Mouse (Mus musculus): ENCODE results near the gene Actl6b. TPM values are rescaled to one million over a fixed set of nuclear protein-coding genes. Genes with fewer than 3 reads are reported as not detected.
"Not testable (repeated sequence)": the region's sequence is repeated elsewhere in the genome, so short reads cannot be mapped to it uniquely, and the experiment has no call there.

Gene Actl6b
- total RNA-seq, 2 experiments from 2014 or later: 8.1 TPM

DNA sequence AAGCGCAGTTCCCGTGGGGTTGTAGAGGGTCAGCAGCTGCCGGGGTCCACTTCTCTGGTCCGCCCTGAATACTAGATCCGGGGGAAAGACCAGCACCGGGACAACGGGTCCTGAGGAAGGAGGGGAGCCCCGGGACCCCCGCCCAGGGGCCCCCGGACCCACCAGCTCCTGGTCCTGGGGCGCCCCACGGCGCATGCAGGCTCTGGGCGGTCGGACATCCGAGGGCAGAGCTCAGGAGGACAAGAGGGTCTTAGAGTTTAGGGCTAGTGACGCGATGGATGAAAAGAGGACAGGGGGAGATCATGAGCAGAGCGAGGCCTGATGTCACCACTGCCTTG lies 46.9 kb downstream of the Actl6b start:
- DNase-seq (ENCODE audit: low spot score in 2 of 2): no peak

- DNase-seq (ENCODE audit: low spot score in 2 of 2): peak; percentile 79 to 94
Observed at GRCm38 (mm10) chr5:137600619-137601364, 47.5 kb downstream of the Actl6b start, which contains the start of gene Mospd3. TSS of gene Mospd3 (minus strand) at chr5:137601058.

DNA sequence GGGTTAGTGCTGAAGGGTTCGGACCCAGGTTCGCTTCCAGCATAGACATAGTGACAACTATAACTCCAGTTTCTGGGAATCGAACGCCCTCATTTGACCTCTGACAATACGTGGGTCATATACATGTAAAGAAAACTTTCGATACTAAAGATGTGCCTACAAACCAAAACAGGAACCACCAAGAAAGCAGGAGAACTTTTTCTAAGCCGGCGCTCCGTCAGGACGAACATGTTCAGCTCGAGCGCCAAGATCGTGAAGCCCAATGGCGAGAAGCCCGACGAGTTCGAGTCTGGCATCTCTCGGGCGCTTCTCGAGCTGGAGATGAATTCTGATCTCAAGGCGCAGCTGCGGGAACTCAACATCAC lies 48.0 kb downstream of the Actl6b start:
- no peak for DNase-seq (ENCODE audit: low spot score in 2 of 2)

- no peak for DNase-seq (ENCODE audit: low spot score in 2 of 2)
Observed at GRCm38 (mm10) chr5:137607860-137608653, 54.7 kb downstream of the Actl6b start.

DNA sequence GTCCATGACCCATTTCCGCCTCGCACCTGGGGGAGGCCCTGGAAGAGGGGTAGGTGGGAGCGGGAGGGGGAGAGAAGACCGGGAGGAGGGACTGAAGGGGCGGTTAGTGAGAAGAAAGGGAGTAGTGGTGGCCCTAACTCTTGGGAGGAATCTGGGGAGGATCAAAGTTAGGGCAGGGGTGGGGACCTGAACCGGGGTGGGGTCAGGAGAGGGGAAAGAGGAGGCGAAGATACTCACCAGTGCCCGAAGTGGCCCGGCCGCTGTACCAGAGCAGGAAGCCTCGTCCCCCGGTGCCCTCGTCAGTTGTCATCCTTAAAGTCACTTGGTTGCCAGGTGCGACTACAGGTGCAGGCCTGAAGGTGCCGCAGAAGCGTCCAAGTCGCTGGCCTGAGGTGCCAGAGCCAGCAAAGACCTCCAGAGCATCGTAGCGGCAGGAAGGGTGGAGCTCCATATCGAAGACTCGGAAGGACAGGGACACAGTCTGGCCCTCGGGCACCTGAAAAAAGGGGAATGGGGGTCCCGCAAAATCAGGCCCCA lies 55.4 kb downstream of the Actl6b start:
- no peak for DNase-seq (ENCODE audit: low spot score in 2 of 2)

DNA sequence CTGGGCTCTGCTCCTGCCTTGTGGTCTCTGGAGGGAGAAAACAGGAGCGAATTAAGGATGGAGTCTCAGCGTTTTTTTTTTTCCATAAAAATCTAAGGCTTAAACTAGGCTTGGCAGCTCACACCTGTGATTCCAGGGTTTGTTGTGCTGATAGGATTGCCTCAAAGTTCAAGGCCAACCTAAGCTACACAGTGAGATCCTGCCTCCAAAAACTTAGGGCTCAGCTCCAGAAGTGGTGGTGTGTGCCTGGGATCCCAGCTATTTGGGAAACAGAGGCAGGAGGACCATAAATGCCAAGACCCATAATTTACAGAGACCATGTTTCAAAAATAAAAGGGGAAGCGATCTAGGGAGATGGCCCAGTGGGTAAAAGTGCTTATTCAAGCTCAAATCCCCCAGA lies 56.0 kb downstream of the Actl6b start:
- no peak for DNase-seq (ENCODE audit: low spot score in 2 of 2)

DNA sequence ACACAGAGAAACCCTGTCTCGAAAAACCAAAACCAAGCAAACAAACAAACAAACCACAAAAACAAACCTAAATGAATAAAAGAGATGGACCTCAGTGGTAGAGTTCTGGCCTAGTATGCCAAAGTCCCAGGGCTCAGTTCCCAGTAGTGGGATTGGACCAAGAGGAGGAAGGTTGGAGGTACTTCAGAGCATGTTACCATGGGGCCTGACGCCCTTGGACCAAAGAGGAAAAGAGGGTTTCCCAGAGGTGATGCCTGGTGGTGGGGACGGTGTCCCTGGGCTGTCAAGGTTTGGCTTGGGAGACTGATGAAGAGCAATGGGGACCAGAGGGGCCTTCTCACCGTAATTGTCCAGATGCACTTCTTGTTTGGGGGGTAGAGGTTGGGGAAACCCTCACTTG lies 56.7 kb downstream of the Actl6b start:
- DNase-seq (ENCODE audit: low spot score in 2 of 2): no peak

GRCm38 (mm10) chr5:137610548-137611244 lies 57.4 kb downstream of the Actl6b start:
- DNase-seq (ENCODE audit: low spot score in 2 of 2): peak in 1 of 2 experiments; percentile 66

DNA sequence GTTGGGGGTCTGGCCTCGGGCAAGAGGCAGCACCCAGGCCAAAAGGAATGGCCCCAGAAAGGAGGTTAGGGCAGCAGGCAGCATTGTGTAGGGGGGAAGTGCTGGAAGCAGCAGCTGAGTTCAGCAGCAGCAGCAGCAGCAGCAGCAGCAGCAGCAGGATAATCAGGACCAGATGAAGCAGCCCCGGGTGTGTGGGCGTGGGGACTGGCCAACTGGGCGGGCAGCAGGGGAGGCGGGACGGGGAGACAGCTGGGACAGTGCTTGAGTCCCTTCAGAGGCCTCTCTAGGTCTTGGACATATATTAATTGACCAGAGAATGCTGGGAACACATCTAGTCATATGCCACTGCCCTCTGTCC lies 57.9 kb downstream of the Actl6b start:
- peak in 1 of 2 experiments; percentile 65 for DNase-seq (ENCODE audit: low spot score in 2 of 2)

DNA sequence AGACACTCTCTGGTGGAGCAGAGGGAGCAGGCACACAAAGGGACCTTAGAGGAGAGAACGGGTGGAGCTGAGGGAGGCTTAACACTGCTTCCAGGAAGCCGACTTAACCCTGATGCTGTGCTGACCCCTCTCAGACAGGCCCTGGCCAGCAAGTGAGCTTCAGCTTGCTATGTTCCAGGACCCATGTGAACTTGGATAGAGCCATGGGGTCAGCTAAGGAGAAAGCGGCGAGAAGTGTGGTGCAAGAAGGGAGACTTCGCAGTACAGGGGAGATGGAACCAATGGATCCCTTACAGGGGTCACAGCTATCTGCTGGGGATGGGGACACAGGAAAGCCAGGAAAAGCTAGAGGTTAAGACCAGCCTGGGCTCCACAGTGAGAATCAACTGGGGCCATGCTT lies 59.8 kb downstream of the Actl6b start:
- no peak for DNase-seq (ENCODE audit: low spot score in 2 of 2)

DNA sequence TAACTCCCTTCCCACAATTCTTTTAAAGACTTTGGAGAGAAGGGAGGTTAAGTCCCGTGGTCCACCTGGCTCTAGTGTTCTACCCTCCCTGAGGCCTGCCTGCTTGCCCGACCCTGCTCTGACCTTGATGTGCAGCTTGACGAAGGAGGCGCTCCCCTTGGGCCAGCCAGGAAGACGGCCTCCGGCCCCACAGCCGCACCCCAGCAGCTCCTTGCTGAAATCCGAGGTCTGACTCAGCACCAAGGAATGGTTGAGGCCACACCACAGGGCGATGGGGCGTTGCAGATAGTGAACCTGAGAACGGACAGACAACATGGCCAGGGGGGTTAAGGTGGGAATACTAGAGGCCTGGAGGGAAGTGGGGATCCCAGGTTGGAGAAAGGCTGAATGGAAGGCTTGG lies 60.2 kb downstream of the Actl6b start, which contains the start of gene Pcolce:
Gene Pcolce (minus strand): TSS at position 235 of the 400 bp plus-strand sequence.
- no peak for DNase-seq (ENCODE audit: low spot score in 2 of 2)

DNA sequence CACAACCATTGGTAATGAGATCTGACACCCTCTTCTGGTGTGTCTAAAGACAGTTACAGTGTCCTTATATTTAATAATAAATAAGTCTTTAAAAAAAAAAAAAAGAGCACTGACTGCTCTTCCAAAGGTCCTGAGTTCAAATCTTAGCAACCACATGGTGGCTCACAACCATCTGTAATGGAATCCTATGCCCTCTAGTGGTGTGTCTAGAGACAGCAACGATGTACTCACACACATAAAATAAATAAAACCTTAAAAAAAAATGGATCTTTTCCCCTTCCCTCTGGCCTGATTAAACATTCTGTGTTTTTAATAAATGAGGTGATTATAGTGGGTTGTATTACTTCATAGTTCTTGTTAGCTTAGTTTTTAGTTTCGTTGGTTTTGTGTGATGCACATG lies 61.6 kb downstream of the Actl6b start:
- not testable (repeated sequence) for DNase-seq (ENCODE audit: low spot score in 2 of 2)

DNA sequence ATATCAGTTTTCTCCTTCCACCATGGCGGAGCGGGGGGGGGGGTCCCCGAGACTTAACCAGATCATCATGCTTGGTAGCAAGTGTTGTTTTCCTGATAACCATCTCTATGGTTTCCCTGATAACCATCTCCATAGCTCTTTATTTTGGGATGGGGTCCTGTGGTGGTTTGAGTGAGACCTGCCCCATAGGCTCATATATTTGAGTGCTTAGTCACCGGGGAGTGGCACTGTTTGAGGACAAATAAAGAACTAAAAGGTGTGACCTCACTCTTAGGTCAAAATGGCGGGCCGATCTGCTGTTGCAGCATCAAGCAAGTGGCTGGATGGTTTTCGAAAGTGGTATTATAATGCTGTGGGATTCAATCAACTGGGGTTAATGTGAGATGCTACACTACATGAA lies 62.0 kb downstream of the Actl6b start:
- DNase-seq (ENCODE audit: low spot score in 2 of 2): no peak

Small RNA genes lying within 50 kb of the gene (microRNA-seq; reads per million reads assigned to microRNA genes)
- gene Mir6418: not detected

Other genes with a start within 250 kb of the Actl6b start
- gene Srrt, start 245.8 kb upstream of the Actl6b start, total RNA-seq (2021): 100 to 1,000 TPM; 236 to 269 TPM
- 10 to 100 TPM; 60.0 to 61.2 TPM for gene Trip6, start 239.1 kb upstream of the Actl6b start, total RNA-seq (2021)
- 10 to 100 TPM; 16.3 to 19.4 TPM for gene Slc12a9, start 219.9 kb upstream of the Actl6b start, total RNA-seq (2021)
- 10 to 100 TPM; 88.1 to 89.4 TPM for gene Ephb4, start 203.4 kb upstream of the Actl6b start, total RNA-seq (2021)
- gene Zan, start 76.5 kb upstream of the Actl6b start, total RNA-seq (2021): under 1 TPM; 0.20 to 0.36 TPM
- gene Pop7, start 51.0 kb upstream of the Actl6b start, total RNA-seq (2021): 10 to 100 TPM; 26.5 to 26.9 TPM
- 10 to 100 TPM; 65.1 to 69.2 TPM for gene Gigyf1, start 35.0 kb upstream of the Actl6b start, total RNA-seq (2021)
- gene Epo, start 20.3 kb upstream of the Actl6b start, total RNA-seq (2021): not detected
- gene Gnb2, start 20.0 kb upstream of the Actl6b start, total RNA-seq (2021): 100 to 1,000 TPM; 771 to 773 TPM
- 10 to 100 TPM in 1 of 2 experiments, 1 to 10 TPM in 1; 2.4 to 25.8 TPM for gene Tfr2, start 16.3 kb downstream of the Actl6b start, total RNA-seq (2021)
- gene Mospd3, start 47.5 kb downstream of the Actl6b start, total RNA-seq (2021): 10 to 100 TPM; 52.4 to 54.0 TPM
- 100 to 1,000 TPM; 549 to 594 TPM for gene Pcolce, start 60.3 kb downstream of the Actl6b start, total RNA-seq (2021)
- 1 to 10 TPM; 1.2 to 3.3 TPM for gene Fbxo24, start 75.5 kb downstream of the Actl6b start, total RNA-seq (2021)
- gene Lrch4, start 75.6 kb downstream of the Actl6b start, total RNA-seq (2021): 10 to 100 TPM; 27.9 to 34.5 TPM
- 10 to 100 TPM; 16.3 to 16.4 TPM for gene Gm20605, start 75.7 kb downstream of the Actl6b start, total RNA-seq (2021)
- 1 to 10 TPM; 8.3 to 8.9 TPM for gene Sap25, start 87.8 kb downstream of the Actl6b start, total RNA-seq (2021)
- gene Irs3, start 92.2 kb downstream of the Actl6b start, total RNA-seq (2021): under 1 TPM; 0.56 to 0.79 TPM
- 10 to 100 TPM; 28.5 to 31.9 TPM for gene Agfg2, start 131.2 kb downstream of the Actl6b start, total RNA-seq (2021)
- 10 to 100 TPM; 10.9 to 11.6 TPM for gene Nyap1, start 188.1 kb downstream of the Actl6b start, total RNA-seq (2021)
- 100 to 1,000 TPM; 138 to 140 TPM for gene Tsc22d4, start 192.2 kb downstream of the Actl6b start, total RNA-seq (2021)
- 10 to 100 TPM; 29.9 to 40.3 TPM for gene Ppp1r35, start 225.3 kb downstream of the Actl6b start, total RNA-seq (2021)
- 10 to 100 TPM; 58.4 to 67.5 TPM for gene Mepce, start 234.1 kb downstream of the Actl6b start, total RNA-seq (2021)
- 1 to 10 TPM; 8.9 to 9.3 TPM for gene Zcwpw1, start 234.3 kb downstream of the Actl6b start, total RNA-seq (2021)